Mouse (Mus musculus): ENCODE data around the gene Mmachc. TPM values are rescaled to one million over a fixed set of nuclear protein-coding genes. Genes with fewer than 3 reads are reported as not detected.
"Not testable (repeated sequence)": the region's sequence is repeated elsewhere in the genome, so short reads cannot be mapped to it uniquely, and the experiment has no call there.

Gene Mmachc
- polyA plus RNA-seq, 1 experiment from 2014 or later = 9.9 TPM

GRCm38 (mm10) chr4:116689309-116689876 lies 18.8 kb downstream of the Mmachc start:
- Histone ChIP-seq H3K4me3 (replicated peaks) (no peak overlapping the region), H3K4me1 (replicated peaks) (peaks cover 35% of the 10 kb centered on the region), H3K27ac (replicated peaks) (no peak overlapping the region), H3K9ac (no peak overlapping the region), H3K27me3 (peaks cover 7% of the 10 kb centered on the region; the same call in 1 of the 2 replicates), H3K4me2 (no peak overlapping the region), H3K9me3 (replicated peaks) (no peaks in the 10 kb centered on the region), H3K36me3 (replicated peaks) (peaks cover 61% of the 10 kb centered on the region)
- WGBS (ENCODE audit: insufficient replicate concordance) = 87% methylated on average over 4 of the region's 4 CpGs
- no peak for ATAC-seq (ENCODE audit: insufficient read depth)

GRCm38 (mm10) chr4:116687041-116687440 lies 21.2 kb downstream of the Mmachc start:
- no peak overlapping the region; the same call in 1 of the 2 replicates for H3K9ac ChIP-seq
- no peak for ATAC-seq (ENCODE audit: insufficient read depth)
- peaks cover 7% of the 10 kb centered on the region; the same call in 1 of the 2 replicates for H3K27me3 ChIP-seq
- H3K9me3 ChIP-seq (replicated peaks) = no peaks in the 10 kb centered on the region
- no peak overlapping the region for H3K27ac ChIP-seq (replicated peaks)
- 24% methylated on average over 1 of the region's 1 CpGs for WGBS (ENCODE audit: insufficient replicate concordance)
- peaks cover 38% of the 10 kb centered on the region for H3K36me3 ChIP-seq (replicated peaks)
- peaks cover 52% of the 10 kb centered on the region for H3K4me1 ChIP-seq (replicated peaks)
- H3K4me2 ChIP-seq = peak overlapping the region; percentile 87
- peak overlapping the region; percentile 76 for H3K4me3 ChIP-seq (replicated peaks)

- Histone ChIP-seq H3K27ac (replicated peaks) (peak within 1 kb of the TSS; percentile 90), H3K9me3 (replicated peaks) (no peaks in the 10 kb centered on the region), H3K4me2 (peak within 1 kb of the TSS; percentile 87), H3K4me1 (replicated peaks) (peaks cover 48% of the 10 kb centered on the region), H3K36me3 (replicated peaks) (peaks cover 25% of the 10 kb centered on the region), H3K27me3 (peaks cover 7% of the 10 kb centered on the region; the same call in 1 of the 2 replicates), H3K9ac (peak within 1 kb of the TSS; percentile 79), H3K4me3 (replicated peaks) (peak within 1 kb of the TSS; percentile 76)
- under 1% methylated on average over 56 of the region's 56 CpGs for WGBS (ENCODE audit: insufficient replicate concordance)
- ATAC-seq (ENCODE audit: insufficient read depth) = peak; percentile 88
Observed at GRCm38 (mm10) chr4:116685402-116686061, 22.7 kb downstream of the Mmachc start, which contains the start of gene Prdx1. TSS of gene Prdx1 (plus strand) at chr4:116685544.

GRCm38 (mm10) chr4:116684665-116685064 lies 23.5 kb downstream of the Mmachc start:
- H3K4me3 ChIP-seq (replicated peaks) = peak overlapping the region; percentile 76
- H3K4me2 ChIP-seq = peak overlapping the region; percentile 87
- H3K36me3 ChIP-seq (replicated peaks) = peaks cover 19% of the 10 kb centered on the region
- no peak for ATAC-seq (ENCODE audit: insufficient read depth)
- peaks cover 7% of the 10 kb centered on the region; the same call in 1 of the 2 replicates for H3K27me3 ChIP-seq
- peak overlapping the region; percentile 90 for H3K27ac ChIP-seq (replicated peaks)
- H3K4me1 ChIP-seq (replicated peaks) = peaks cover 48% of the 10 kb centered on the region
- H3K9me3 ChIP-seq (replicated peaks) = no peaks in the 10 kb centered on the region
- 51% methylated on average over 2 of the region's 2 CpGs for WGBS (ENCODE audit: insufficient replicate concordance)
- H3K9ac ChIP-seq = no peak overlapping the region; the same call in 1 of the 2 replicates

- no peaks in the 10 kb centered on the region for H3K9me3 ChIP-seq (replicated peaks)
- peaks cover 46% of the 10 kb centered on the region for H3K4me1 ChIP-seq (replicated peaks)
- H3K27me3 ChIP-seq = peaks cover 7% of the 10 kb centered on the region; the same call in 1 of the 2 replicates
- H3K9ac ChIP-seq = no peak overlapping the region
- H3K4me2 ChIP-seq = peak overlapping the region; percentile 23; the same call in 1 of the 2 replicates
- ATAC-seq (ENCODE audit: insufficient read depth) = no peak
- H3K27ac ChIP-seq (replicated peaks) = 0 out of 2 replicates have a peak overlapping the region, but pooled peaks have one; percentile 14
- no peak overlapping the region for H3K4me3 ChIP-seq (replicated peaks)
- 24% methylated on average over 4 of the region's 4 CpGs for WGBS (ENCODE audit: insufficient replicate concordance)
- H3K36me3 ChIP-seq (replicated peaks) = peaks cover 14% of the 10 kb centered on the region
Observed at GRCm38 (mm10) chr4:116683957-116684356, 24.2 kb downstream of the Mmachc start.

GRCm38 (mm10) chr4:116680521-116680920 lies 27.7 kb downstream of the Mmachc start:
- peaks cover 28% of the 10 kb centered on the region for H3K4me1 ChIP-seq (replicated peaks)
- H3K4me2 ChIP-seq; H3K27ac ChIP-seq (replicated peaks); H3K4me3 ChIP-seq (replicated peaks); H3K9ac ChIP-seq; H3K9me3 ChIP-seq (replicated peaks); ATAC-seq (ENCODE audit: insufficient read depth); H3K36me3 ChIP-seq (replicated peaks): not testable (repeated sequence)
- WGBS (ENCODE audit: insufficient replicate concordance) = 72% methylated on average over 4 of the region's 4 CpGs
- peaks cover 12% of the 10 kb centered on the region; the same call in 1 of the 2 replicates for H3K27me3 ChIP-seq

- no peak overlapping the region for H3K4me2 ChIP-seq
- ATAC-seq (ENCODE audit: insufficient read depth) = no peak
- no peaks in the 10 kb centered on the region for H3K36me3 ChIP-seq (replicated peaks)
- no peak overlapping the region for H3K4me3 ChIP-seq (replicated peaks)
- no peak overlapping the region for H3K27ac ChIP-seq (replicated peaks)
- peaks cover 14% of the 10 kb centered on the region for H3K4me1 ChIP-seq (replicated peaks)
- H3K27me3 ChIP-seq = peaks cover 5% of the 10 kb centered on the region; the same call in 1 of the 2 replicates
- no peak overlapping the region for H3K9ac ChIP-seq
- 61% methylated on average over 5 of the region's 5 CpGs for WGBS (ENCODE audit: insufficient replicate concordance)
- H3K9me3 ChIP-seq (replicated peaks) = no peaks in the 10 kb centered on the region
Observed at GRCm38 (mm10) chr4:116679141-116679540, 29.1 kb downstream of the Mmachc start.

GRCm38 (mm10) chr4:116677808-116678207 lies 30.4 kb downstream of the Mmachc start:
- Histone ChIP-seq H3K9ac (no peak overlapping the region), H3K36me3 (replicated peaks) (no peaks in the 10 kb centered on the region), H3K4me2 (no peak overlapping the region), H3K4me3 (replicated peaks) (no peak overlapping the region), H3K27ac (replicated peaks) (no peak overlapping the region), H3K9me3 (replicated peaks) (no peaks in the 10 kb centered on the region), H3K4me1 (replicated peaks) (peaks cover 11% of the 10 kb centered on the region), H3K27me3 (peaks cover 5% of the 10 kb centered on the region; the same call in 1 of the 2 replicates)
- 13% methylated on average over 1 of the region's 1 CpGs for WGBS (ENCODE audit: insufficient replicate concordance)
- ATAC-seq (ENCODE audit: insufficient read depth) = no peak

- Histone ChIP-seq H3K9me3 (replicated peaks) (no peaks in the 10 kb centered on the region), H3K36me3 (replicated peaks) (no peaks in the 10 kb centered on the region), H3K27ac (replicated peaks) (no peak overlapping the region), H3K4me2 (no peak overlapping the region), H3K4me3 (replicated peaks) (no peak overlapping the region), H3K27me3 (peaks cover 5% of the 10 kb centered on the region; the same call in 1 of the 2 replicates), H3K9ac (no peak overlapping the region), H3K4me1 (replicated peaks) (peaks cover 17% of the 10 kb centered on the region)
- ATAC-seq (ENCODE audit: insufficient read depth) = no peak
- WGBS (ENCODE audit: insufficient replicate concordance) = 60% methylated on average over 3 of the region's 3 CpGs
Observed at GRCm38 (mm10) chr4:116676027-116676426, 32.2 kb downstream of the Mmachc start.

GRCm38 (mm10) chr4:116674761-116675160 lies 33.4 kb downstream of the Mmachc start:
- not testable (repeated sequence) for H3K36me3 ChIP-seq (replicated peaks); ATAC-seq (ENCODE audit: insufficient read depth); H3K9me3 ChIP-seq (replicated peaks); H3K27me3 ChIP-seq; H3K4me3 ChIP-seq (replicated peaks); H3K4me2 ChIP-seq; H3K9ac ChIP-seq
- peaks cover 17% of the 10 kb centered on the region for H3K4me1 ChIP-seq (replicated peaks)
- 71% methylated on average over 6 of the region's 6 CpGs for WGBS (ENCODE audit: insufficient replicate concordance)
- H3K27ac ChIP-seq (replicated peaks) = 0 out of 2 replicates have a peak overlapping the region, but pooled peaks have one; percentile 33

GRCm38 (mm10) chr4:116672785-116673184 lies 35.4 kb downstream of the Mmachc start:
- peak; percentile 84 for ATAC-seq (ENCODE audit: insufficient read depth)
- H3K27me3 ChIP-seq = peaks cover 5% of the 10 kb centered on the region; the same call in 1 of the 2 replicates
- H3K27ac ChIP-seq (replicated peaks) = peak overlapping the region; percentile 38
- no peaks in the 10 kb centered on the region for H3K36me3 ChIP-seq (replicated peaks)
- H3K9ac ChIP-seq = no peak overlapping the region
- no peak overlapping the region for H3K4me3 ChIP-seq (replicated peaks)
- peak overlapping the region; percentile 5; the same call in 1 of the 2 replicates for H3K4me2 ChIP-seq
- WGBS (ENCODE audit: insufficient replicate concordance) = 30% methylated on average over 2 of the region's 2 CpGs
- H3K9me3 ChIP-seq (replicated peaks) = no peaks in the 10 kb centered on the region
- H3K4me1 ChIP-seq (replicated peaks) = peaks cover 19% of the 10 kb centered on the region
